Mouse (Mus musculus) thymus, postnatal 25 days (tissue): ENCODE measurements at regions not wholly inside any gene's neighbourhood (a gene's known extent, or its start where the extent isn't known, plus 50 kb on each side); places are given as distances from the start of the nearest gene placed in this dataset.

Experiments
- DNase-seq: peaks from one replicate; pipeline ENCODE4 v3.0.0; 2022

DNA sequence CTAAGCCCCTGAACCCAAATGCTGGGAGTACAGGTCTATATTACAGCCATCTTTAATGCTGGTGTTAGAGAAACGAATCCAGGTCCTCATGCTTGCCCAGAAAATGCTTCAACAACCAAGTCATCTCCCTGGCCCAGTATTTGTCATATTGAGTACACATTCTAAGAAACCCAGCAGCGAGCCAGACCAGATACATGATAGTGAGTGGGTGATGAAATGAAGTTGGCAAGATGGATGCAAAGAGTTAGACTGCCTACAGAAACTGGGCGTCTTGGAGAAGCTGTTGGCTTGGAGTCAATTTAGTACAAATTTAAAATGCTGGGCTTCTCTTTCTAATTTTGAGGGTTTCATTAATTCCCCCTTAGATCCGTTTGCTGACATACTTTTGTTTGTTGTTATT is 203.1 kb upstream of the Pdzrn3 start:
- no peak for DNase-seq

DNA sequence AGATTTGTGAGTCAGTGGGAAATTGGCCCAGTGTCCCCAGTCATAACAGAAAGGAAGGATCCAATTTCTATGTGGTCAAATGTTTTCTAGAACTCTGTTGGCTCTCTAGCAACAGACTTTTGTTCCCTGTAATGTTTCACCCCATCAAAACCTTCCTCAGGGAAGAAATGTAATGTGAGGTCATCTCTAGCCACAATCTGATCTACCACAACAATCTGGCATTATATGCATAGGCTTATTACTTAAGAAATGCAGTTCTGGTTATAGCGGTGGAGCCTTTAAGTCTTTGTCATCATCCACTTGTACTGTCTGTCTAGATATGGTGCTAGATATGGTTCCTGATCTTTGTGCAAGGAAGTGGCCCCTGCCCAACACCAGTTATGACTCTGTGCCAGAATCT is 178.4 kb upstream of the Pdzrn3 start:
- DNase-seq, result no peak

- DNase-seq, result no peak
Measured at GRCm38 (mm10) chr6:101554965-101555604, 177.4 kb upstream of the Pdzrn3 start.

- no peak for DNase-seq
Measured at GRCm38 (mm10) chr6:101550501-101551268, 173.0 kb upstream of the Pdzrn3 start.

DNA sequence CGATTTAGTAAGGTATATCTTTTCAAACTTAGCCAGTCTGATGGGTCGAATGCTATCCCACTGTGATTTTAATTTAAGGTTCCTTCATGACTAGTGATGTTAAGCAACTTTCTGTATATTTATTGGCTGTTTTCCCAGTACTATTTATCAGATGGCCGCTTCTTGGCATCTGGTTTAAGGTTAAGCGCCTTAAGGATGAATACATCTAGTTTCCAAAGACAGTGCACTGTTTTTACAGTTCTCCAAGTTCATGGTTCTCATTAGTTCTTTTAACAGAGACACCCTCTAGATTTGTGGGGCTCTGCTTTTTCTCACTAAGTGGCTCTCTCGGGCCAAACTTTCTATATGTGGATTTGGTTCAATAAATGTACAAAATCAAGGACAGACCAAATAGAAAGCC is 159.9 kb upstream of the Pdzrn3 start:
- DNase-seq, result no peak

GRCm38 (mm10) chr6:101534214-101535052 is 156.7 kb upstream of the Pdzrn3 start:
- no peak for DNase-seq

DNA sequence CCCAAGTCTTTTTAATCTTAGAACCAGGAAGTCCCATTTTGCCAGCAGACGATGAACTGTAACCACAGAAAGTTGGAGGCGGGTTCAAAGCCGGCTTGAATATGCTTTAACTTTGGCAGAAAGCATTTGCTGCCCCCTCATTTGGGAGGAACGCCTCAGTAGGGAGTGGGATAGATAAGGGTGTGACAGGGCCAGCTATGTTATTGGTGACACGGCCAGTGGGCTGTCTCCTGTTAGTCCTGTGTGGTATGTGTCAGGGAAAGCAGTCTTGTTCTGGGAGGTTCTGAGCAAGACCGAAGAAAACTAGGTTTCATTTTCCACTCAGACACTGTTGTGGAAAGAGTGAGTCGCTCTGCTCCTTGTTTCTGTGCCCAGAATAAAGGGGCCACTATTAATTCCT is 154.7 kb upstream of the Pdzrn3 start:
- DNase-seq, result no peak

- DNase-seq, result no peak
Measured at GRCm38 (mm10) chr6:101531914-101532313, 154.2 kb upstream of the Pdzrn3 start.

DNA sequence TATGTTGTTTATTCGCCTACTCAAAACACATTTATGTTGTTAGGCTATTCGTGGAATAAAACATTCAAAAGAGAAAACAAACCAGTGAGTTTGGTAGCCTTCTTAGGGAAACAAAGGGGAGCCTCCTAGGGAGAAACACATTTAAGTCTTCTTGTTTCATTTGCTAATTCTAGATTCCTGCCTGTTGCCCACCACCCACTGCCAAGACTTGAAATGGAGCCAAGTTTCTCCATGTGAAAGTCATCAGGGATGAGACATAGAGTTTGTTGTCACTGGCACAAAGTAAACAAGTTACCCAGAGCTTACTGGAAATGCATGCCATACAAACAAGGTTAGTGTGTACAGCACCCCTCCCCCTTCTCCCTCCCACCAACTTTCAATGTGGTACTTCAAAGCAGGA is 147.4 kb upstream of the Pdzrn3 start:
- DNase-seq, result no peak

- no peak for DNase-seq
Measured at GRCm38 (mm10) chr6:101521316-101521715, 143.6 kb upstream of the Pdzrn3 start.

- DNase-seq, result no peak
Measured at GRCm38 (mm10) chr6:101520755-101521154, 143.1 kb upstream of the Pdzrn3 start.

GRCm38 (mm10) chr6:101518904-101519701 is 141.4 kb upstream of the Pdzrn3 start:
- DNase-seq, result no peak

GRCm38 (mm10) chr6:101517584-101517983 is 139.9 kb upstream of the Pdzrn3 start:
- no peak for DNase-seq

- DNase-seq, result no peak
Measured at GRCm38 (mm10) chr6:101513696-101514095, 136.0 kb upstream of the Pdzrn3 start.

- no peak for DNase-seq
Measured at GRCm38 (mm10) chr6:101502149-101502548, 124.5 kb upstream of the Pdzrn3 start.

GRCm38 (mm10) chr6:101501716-101502115 is 124.0 kb upstream of the Pdzrn3 start:
- DNase-seq, result no peak

DNA sequence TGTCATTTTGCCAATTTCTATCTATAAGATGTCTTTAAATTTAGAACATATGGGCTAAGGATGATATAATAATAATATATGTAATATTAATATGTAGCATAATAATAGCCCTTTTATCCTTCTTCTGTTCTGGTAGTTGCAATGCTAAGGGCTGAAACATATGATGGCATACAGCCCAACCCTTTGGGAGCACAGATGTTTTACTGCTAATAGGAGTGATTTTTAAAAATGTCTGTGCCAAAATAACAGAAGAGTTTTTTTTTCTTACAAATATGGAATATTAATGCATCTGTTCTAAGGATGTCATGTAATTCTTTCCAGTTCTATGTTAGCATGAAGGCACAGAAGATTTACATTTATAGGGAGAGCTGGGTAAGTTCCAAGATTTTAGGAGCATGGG is 122.5 kb upstream of the Pdzrn3 start:
- DNase-seq, result no peak

GRCm38 (mm10) chr6:101488466-101488865 is 110.8 kb upstream of the Pdzrn3 start:
- no peak for DNase-seq

GRCm38 (mm10) chr6:101484526-101485287 is 107.0 kb upstream of the Pdzrn3 start:
- DNase-seq, result no peak

DNA sequence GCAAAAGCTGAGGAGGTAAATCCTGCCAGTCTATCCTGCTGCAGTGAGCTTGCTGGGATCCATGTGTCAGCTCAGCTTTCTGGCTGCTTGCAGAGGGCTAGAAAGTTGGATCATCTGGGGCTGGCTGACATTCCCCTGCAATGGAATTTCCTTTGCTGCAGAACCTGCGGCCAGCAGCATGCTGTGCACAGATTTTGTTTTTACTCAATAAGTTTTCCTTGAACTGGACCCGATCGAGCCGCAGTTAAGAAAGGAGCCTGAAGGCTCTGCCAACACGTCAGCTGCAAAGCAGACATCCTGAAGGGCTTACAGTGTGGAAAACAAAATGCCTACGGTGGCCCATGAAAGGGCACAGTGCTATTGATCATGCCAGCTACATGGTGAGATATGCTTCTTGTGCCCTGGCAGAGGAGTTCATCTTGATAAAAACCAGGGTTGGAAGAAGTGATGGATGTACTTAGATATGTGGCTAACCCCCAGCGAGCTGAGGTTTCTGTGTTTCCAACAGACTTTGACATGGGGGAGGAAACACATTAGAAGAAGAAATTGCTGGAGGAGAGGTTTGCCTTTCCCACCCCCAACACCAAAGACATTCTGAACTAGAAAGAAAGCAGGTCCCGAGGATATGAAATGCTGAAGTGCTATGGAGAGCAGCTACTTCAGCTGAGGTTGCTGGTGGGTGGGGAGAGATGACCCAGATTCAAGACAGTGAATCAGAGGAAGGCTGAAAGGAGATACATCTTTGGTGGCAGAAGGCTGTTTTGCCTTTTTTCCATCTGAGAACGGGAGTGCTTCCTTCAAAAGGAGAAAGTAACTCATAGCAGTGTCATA is 105.2 kb upstream of the Pdzrn3 start:
- no peak for DNase-seq

DNA sequence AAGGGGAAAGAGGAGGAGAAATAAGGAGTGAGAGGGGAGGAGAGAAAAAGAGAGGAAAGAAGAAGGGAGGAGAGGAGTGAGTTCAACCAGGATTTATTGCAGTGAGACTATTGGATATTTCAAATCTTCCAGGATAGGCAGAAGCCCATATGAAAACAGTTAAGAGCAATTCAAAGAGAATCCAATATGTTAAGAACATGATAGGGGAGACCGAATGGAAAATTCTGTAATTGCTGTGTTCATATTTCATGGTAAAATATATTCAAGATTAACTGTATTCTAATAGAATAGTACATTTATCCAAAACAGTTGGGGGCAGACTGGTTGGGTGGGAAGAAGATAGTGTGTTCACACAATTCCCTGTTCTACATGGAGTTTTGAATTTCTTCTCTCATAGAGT is 96.3 kb upstream of the Pdzrn3 start:
- no peak for DNase-seq
